Mouse (Mus musculus) CH12.LX (cell line): Measurements from ENCODE around the gene Map4k3. TPM values are rescaled to one million over a fixed set of nuclear protein-coding genes. Genes with fewer than 3 reads are reported as not detected.

Experiments
- DNase-seq: peaks from one replicate; pipeline ENCODE4 v3.0.0-alpha.2; 2013; ENCODE audit errors: extremely low read depth
- H3K27ac ChIP-seq: 2 replicates; pipeline ENCODE4 v1.5.1; 2012; ENCODE audit warnings: low read depth, mild to moderate bottlenecking, control low read depth, moderate library complexity; ENCODE audit not compliant: insufficient read depth
- H3K27me3 ChIP-seq: replicated peaks from 2 replicates; pipeline ENCODE3; 2012; ENCODE audit warnings: inconsistent platforms
- H3K36me3 ChIP-seq, 2 experiments: replicated peaks in 1 of 2; 2 replicates each; pipeline versions ENCODE3 to v1.6.1; 2012; ENCODE audit warnings: inconsistent platforms in 1 of 2, low read length in 1 of 2, mild to moderate bottlenecking in 1 of 2, mixed read lengths in 1 of 2, moderate library complexity in 1 of 2; ENCODE audit not compliant: control insufficient read depth in 1 of 2, insufficient read depth in 1 of 2
- H3K4me1 ChIP-seq, 2 experiments: 2 replicates each; pipeline ENCODE4 v1.6.1; 2012; ENCODE audit warnings: inconsistent platforms in 1 of 2, moderate library complexity in 1 of 2; ENCODE audit not compliant: insufficient read depth in 2 of 2, control insufficient read depth in 1 of 2
- H3K4me2 ChIP-seq: 2 replicates; pipeline ENCODE4 v1.6.1; 2012; ENCODE audit warnings: low read depth, mild to moderate bottlenecking, control low read depth; ENCODE audit not compliant: poor library complexity, insufficient read depth, severe bottlenecking
- H3K4me3 ChIP-seq, 3 experiments: fragments of 150-350 bp in 1 of 3; sonication (generic) in 1 of 3; replicated peaks in 1 of 3; 2 replicates each; pipeline versions ENCODE3 to v1.5.1; 2011 to 2012; ENCODE audit warnings: low read depth in 2 of 3, low read length in 2 of 3, mild to moderate bottlenecking in 2 of 3, moderate library complexity in 2 of 3, control low read depth in 1 of 3, improper control_type of control experiment in 1 of 3, inconsistent platforms in 1 of 3, mixed read lengths in 1 of 3; ENCODE audit not compliant: poor library complexity in 1 of 3
- H3K79me2 ChIP-seq: replicated peaks from 2 replicates; pipeline ENCODE4 v1.6.1; 2012; ENCODE audit warnings: mild to moderate bottlenecking, moderate library complexity; ENCODE audit not compliant: control insufficient read depth, poor library complexity, insufficient read depth, severe bottlenecking; ENCODE audit errors: extremely low read depth
- H3K9ac ChIP-seq: 2 replicates; pipeline ENCODE4 v1.6.1; 2012; ENCODE audit warnings: low read depth, mild to moderate bottlenecking, control low read depth, moderate library complexity; ENCODE audit not compliant: insufficient read depth
- H3K9me3 ChIP-seq: replicated peaks from 2 replicates; pipeline ENCODE3; 2012; ENCODE audit warnings: low read length, inconsistent platforms, mixed read lengths
- CHD1 ChIP-seq: IDR thresholded peaks from 2 replicates; pipeline ENCODE4 v1.6.1; 2012; ENCODE audit warnings: low read depth, low read length, improper control_type of control experiment, inconsistent platforms
- CHD2 ChIP-seq: IDR thresholded peaks from 2 replicates; pipeline ENCODE4 v1.6.1; 2011; ENCODE audit warnings: low read length, improper control_type of control experiment
- CTCF ChIP-seq, 2 experiments: IDR thresholded peaks in 1 of 2; conservative IDR thresholded peaks in 1 of 2; 2 replicates each; pipeline ENCODE4 v1.5.1; 2011 to 2012; ENCODE audit warnings: low read depth in 2 of 2, low read length in 2 of 2, improper control_type of control experiment in 1 of 2, inconsistent platforms in 1 of 2, mild to moderate bottlenecking in 1 of 2, moderate library complexity in 1 of 2
- EP300 ChIP-seq: IDR thresholded peaks from 2 replicates; pipeline ENCODE4 v1.6.1; 2011; ENCODE audit warnings: low read length, improper control_type of control experiment
- HCFC1 ChIP-seq: IDR thresholded peaks from 2 replicates; pipeline ENCODE4 v1.6.1; 2012; ENCODE audit warnings: low read depth, mild to moderate bottlenecking, inconsistent platforms, low read length, improper control_type of control experiment
- JUN ChIP-seq: IDR thresholded peaks from 2 replicates; pipeline ENCODE4 v1.6.1; 2011; ENCODE audit warnings: low read depth, mild to moderate bottlenecking, low read length, improper control_type of control experiment, moderate library complexity; ENCODE audit not compliant: insufficient read depth
- JUND ChIP-seq: conservative IDR thresholded peaks from 2 replicates; pipeline ENCODE4 v1.6.1; 2011; ENCODE audit warnings: low read depth, low read length, improper control_type of control experiment
- KAT2A ChIP-seq: IDR thresholded peaks from 2 replicates; pipeline ENCODE4 v1.6.1; 2012; ENCODE audit warnings: low read length, improper control_type of control experiment, inconsistent platforms; ENCODE audit not compliant: insufficient replicate concordance
- MAFK ChIP-seq: IDR thresholded peaks from 2 replicates; pipeline ENCODE4 v1.6.1; 2011; ENCODE audit warnings: low read length, improper control_type of control experiment; ENCODE audit not compliant: insufficient replicate concordance
- MAZ ChIP-seq: IDR thresholded peaks from 2 replicates; pipeline ENCODE4 v1.6.1; 2012; ENCODE audit warnings: low read depth, mild to moderate bottlenecking, inconsistent platforms, low read length, improper control_type of control experiment, moderate library complexity
- MEF2A ChIP-seq: IDR thresholded peaks from 2 replicates; pipeline ENCODE4 v1.6.1; 2014; ENCODE audit warnings: low read depth, mild to moderate bottlenecking, inconsistent platforms, low read length, improper control_type of control experiment, borderline replicate concordance
- MXI1 ChIP-seq: IDR thresholded peaks from 2 replicates; pipeline ENCODE4 v1.6.1; 2011; ENCODE audit warnings: mild to moderate bottlenecking, low read depth, low read length, improper control_type of control experiment
- PAX5 ChIP-seq: IDR thresholded peaks from 2 replicates; pipeline ENCODE4 v1.6.1; 2012; ENCODE audit warnings: low read length, inconsistent platforms, mixed read lengths
- POLR2A ChIP-seq: IDR thresholded peaks from 2 replicates; pipeline ENCODE4 v1.6.1; 2011; ENCODE audit warnings: low read depth, mild to moderate bottlenecking, improper control_type of control experiment, low read length
- RAD21 ChIP-seq: IDR thresholded peaks from 2 replicates; pipeline ENCODE4 v1.6.1; 2011; ENCODE audit warnings: low read depth, mild to moderate bottlenecking, low read length, improper control_type of control experiment, moderate library complexity
- SIN3A ChIP-seq: IDR thresholded peaks from 2 replicates; pipeline ENCODE4 v1.6.1; 2012; ENCODE audit warnings: low read length, improper control_type of control experiment, inconsistent platforms
- SMC3 ChIP-seq: IDR thresholded peaks from 2 replicates; pipeline ENCODE4 v1.6.1; 2011; ENCODE audit warnings: low read depth, low read length, improper control_type of control experiment
- UBTF ChIP-seq: IDR thresholded peaks from 2 replicates; pipeline ENCODE4 v1.6.1; 2012; ENCODE audit warnings: low read depth, mild to moderate bottlenecking, inconsistent platforms, low read length, improper control_type of control experiment, moderate library complexity
- USF1 ChIP-seq: IDR thresholded peaks from 2 replicates; pipeline ENCODE4 v1.6.1; 2014; ENCODE audit warnings: low read depth, mild to moderate bottlenecking, inconsistent platforms, low read length, improper control_type of control experiment
- ZC3H11A ChIP-seq: IDR thresholded peaks from 2 replicates; pipeline ENCODE4 v1.6.1; 2012; ENCODE audit warnings: low read depth, mild to moderate bottlenecking, inconsistent platforms, low read length, improper control_type of control experiment
- ZKSCAN1 ChIP-seq: IDR thresholded peaks from 2 replicates; pipeline ENCODE4 v1.6.1; 2012; ENCODE audit warnings: low read depth, inconsistent platforms, low read length, improper control_type of control experiment, borderline replicate concordance
- dilution Hi-C: fragments of 300-500 bp; cut with MboI; formaldehyde crosslinking; loops from 2 replicates; pipeline ENCODE4 v1.14.3; 2020; ENCODE audit warnings: low sequenced_read_pairs; ENCODE audit not compliant: extremely low pct_unique_long_range_greater_than_20kb, extremely low pct_ligation_motif_present
- in situ Hi-C: fragments of 300-500 bp; cut with MboI; formaldehyde crosslinking; loops from 3 replicates; pipeline ENCODE4 v1.14.3; 2019; ENCODE audit warnings: low sequenced_read_pairs, low pct_ligation_motif_present, low pct_unique_long_range_greater_than_20kb, mixed read lengths
- polyA plus RNA-seq: library from polyadenylated mRNA; unstranded; fragments of >175 nt; gene quantifications from 2 replicates; pipeline ENCODE4 v1.2.1, GENCODE M21; 2012; ENCODE audit warnings: low read depth; ENCODE audit not compliant: insufficient read length
- total RNA-seq, 2 experiments: library from RNA; depleted of rRNA; stranded (reverse); fragments of 300-350 nt in 1 of 2; fragments of >200 nt in 1 of 2; gene quantifications; 2 replicates each; pipeline ENCODE4 v1.2.3; 2012 to 2014

The Map4k3 gene
- total and polyA plus RNA-seq, 3 experiments = 2.7 to 4.3 (median 3.2) TPM

DNA sequence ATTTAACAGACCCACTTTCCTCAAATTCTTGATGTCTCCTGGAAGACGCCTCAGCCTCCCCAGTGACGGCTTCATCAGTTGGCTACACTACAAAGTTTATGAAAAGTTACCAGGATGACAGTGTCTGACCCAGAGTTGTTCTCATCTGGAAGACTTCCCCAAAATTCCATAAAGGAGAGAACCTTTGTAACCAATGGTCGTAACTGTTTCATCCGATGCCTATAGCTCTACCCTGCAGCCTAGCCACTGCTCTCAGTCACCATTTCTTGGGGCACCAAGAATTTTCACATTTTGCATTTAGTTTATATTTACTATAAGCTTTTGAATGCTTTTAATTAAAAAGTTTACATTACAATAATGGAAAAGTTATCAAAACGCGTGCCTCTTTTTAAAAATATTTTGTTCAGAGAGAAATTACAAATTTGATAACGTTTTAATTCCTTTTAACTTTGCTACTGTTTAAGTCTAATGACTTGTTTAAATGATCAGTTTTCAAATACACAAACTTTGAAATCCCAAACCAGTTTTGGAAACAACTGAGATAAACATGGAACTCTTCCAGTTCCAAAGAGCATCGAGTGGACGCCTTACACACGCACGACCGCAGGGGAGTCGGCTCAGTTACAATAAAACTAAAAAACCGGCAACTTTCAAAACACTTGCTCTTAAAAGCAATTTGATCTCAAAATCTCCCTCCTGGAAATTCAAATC, 83.1 kb downstream of the Map4k3 start:
- Histone ChIP-seq H3K27ac (no peak overlapping the region), H3K4me1 (no peaks in the 10 kb centered on the region), H3K79me2 (no peaks in the 10 kb centered on the region), H3K4me2 (no peak overlapping the region), H3K27me3 (no peaks in the 10 kb centered on the region), H3K9ac (no peak overlapping the region), H3K36me3 (peaks cover 2 to 43% of the 10 kb centered on the region in 2 experiments), H3K4me3 (no peak overlapping the region), H3K9me3 (no peaks in the 10 kb centered on the region)
- DNase-seq = no peak
- dilution Hi-C loops = no loop called here
- in situ Hi-C loops = loop anchor here (25.0 kb wide), 1 partner anchor 342 kb away; no protein-coding TSS in a partner anchor
- TF ChIP-seq USF1 = no peak
- no peak for TF ChIP-seq PAX5
- no peak for TF ChIP-seq MEF2A
- TF ChIP-seq SIN3A = no peak
- no peak for TF ChIP-seq ZKSCAN1
- TF ChIP-seq EP300 = no peak
- TF ChIP-seq MAFK = no peak
- no peak for TF ChIP-seq RAD21
- TF ChIP-seq JUND = no peak
- TF ChIP-seq SMC3 = no peak
- TF ChIP-seq MXI1 = no peak
- no peak for TF ChIP-seq POLR2A
- TF ChIP-seq MAZ = no peak

DNA sequence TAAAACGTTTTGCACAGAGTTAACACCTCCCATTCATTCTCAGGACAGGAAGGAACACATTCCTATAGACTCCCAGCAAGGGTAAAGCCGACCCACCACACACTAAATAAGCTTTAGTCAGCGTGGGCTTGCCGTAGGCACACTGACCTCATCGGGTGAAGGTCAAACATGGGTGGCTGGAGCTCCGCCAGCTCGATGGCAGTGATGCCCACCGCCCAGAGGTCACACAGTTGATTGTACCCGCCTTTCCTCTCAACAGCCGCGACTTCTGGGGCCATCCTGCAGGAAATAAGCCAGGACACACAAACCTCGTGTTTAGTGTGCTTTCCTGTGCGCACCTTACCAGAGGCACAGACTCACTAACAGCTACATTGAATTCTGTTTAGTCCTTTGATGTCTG, 83.7 kb downstream of the Map4k3 start:
- no peak overlapping the region for H3K27ac ChIP-seq
- no peak overlapping the region for H3K4me2 ChIP-seq
- no peak overlapping the region for H3K9ac ChIP-seq
- in situ Hi-C loops (loop anchor here (25.0 kb wide), 1 partner anchor 343 kb away; no protein-coding TSS in a partner anchor), dilution Hi-C loops (no loop called here)
- H3K4me3 ChIP-seq = no peak overlapping the region
- no peaks in the 10 kb centered on the region for H3K4me1 ChIP-seq
- no peaks in the 10 kb centered on the region for H3K9me3 ChIP-seq
- no peak for DNase-seq
- TF ChIP-seq EP300 (no peak), JUND (no peak), CTCF (conservative IDR thresholded peaks at IDR 0.05 in 1 of 2, IDR thresholded peaks at IDR 0.05 in 1 of 2; ENCODE audit: low read depth in 2 of 2, low read length in 2 of 2) (no peak), PAX5 (no peak), CHD2 (no peak), UBTF (no peak), ZC3H11A (no peak), MAZ (no peak), JUN (no peak), ZKSCAN1 (no peak), KAT2A (no peak), SIN3A (no peak), CHD1 (no peak), HCFC1 (no peak)
- TF ChIP-seq, all 38 proteins: peak for 0
- H3K79me2 ChIP-seq = no peaks in the 10 kb centered on the region
- H3K36me3 ChIP-seq = peaks cover 2 to 39% of the 10 kb centered on the region in 2 experiments
- no peaks in the 10 kb centered on the region for H3K27me3 ChIP-seq
